Mouse (Mus musculus): ENCODE data around the gene Npc2.

- TF ChIP-seq GATA1 (IDR thresholded peaks at IDR 0.05; ENCODE audit: low read length) (no peak), TAL1 (IDR thresholded peaks at IDR 0.05; ENCODE audit: low read length) (no peak)
These were observed 22.3 kb downstream of the Npc2 start for GRCm38 (mm10) chr12:84750661-84751060.
